Mouse (Mus musculus) heart, embryonic 14.5 days (tissue): Measurements from ENCODE around the gene Aif1l. TPM values are rescaled to one million over a fixed set of nuclear protein-coding genes. Genes with fewer than 3 reads are reported as not detected.

Experiments used
- ATAC-seq: fragments of 200-750 bp; cut with Nextera tagmentation; 2 replicates; pipeline ENCODE4 v1.8.0; 2017; ENCODE audit warnings: low read depth, moderate TSS enrichment; ENCODE audit not compliant: insufficient number of reproducible peaks, insufficient read depth, low FRiP score
- H3K27ac ChIP-seq, 2 experiments: fragments of 200-500 bp in 1 of 2; fragments of 300-500 bp in 1 of 2; sonication (generic) in 1 of 2; replicated peaks in 1 of 2; 2 replicates each; pipeline ENCODE4 v1.5.1; 2012 to 2014; ENCODE audit warnings: low read depth in 2 of 2, low read length in 2 of 2, control low read depth in 1 of 2, mild to moderate bottlenecking in 1 of 2, mixed read lengths in 1 of 2; ENCODE audit not compliant: control insufficient read depth in 1 of 2, insufficient read depth in 1 of 2
- H3K27me3 ChIP-seq: fragments of 300-500 bp; sonication (generic); 2 replicates; pipeline ENCODE4 v1.6.1; 2014; ENCODE audit warnings: mild to moderate bottlenecking, low read length, control low read depth; ENCODE audit not compliant: control insufficient read depth, insufficient read depth
- H3K36me3 ChIP-seq: fragments of 300-500 bp; sonication (generic); 2 replicates; pipeline ENCODE4 v1.6.1; 2014; ENCODE audit warnings: mild to moderate bottlenecking, control low read depth, low read length, mixed read lengths; ENCODE audit not compliant: control insufficient read depth, insufficient read depth
- H3K4me1 ChIP-seq, 2 experiments: fragments of 200-500 bp in 1 of 2; fragments of 300-500 bp in 1 of 2; sonication (generic) in 1 of 2; 2 replicates each; pipeline ENCODE4 v1.6.1; 2012 to 2014; ENCODE audit warnings: low read length in 2 of 2, control low read depth in 1 of 2, mixed read lengths in 1 of 2; ENCODE audit not compliant: control insufficient read depth in 2 of 2, insufficient read depth in 2 of 2
- H3K4me2 ChIP-seq: fragments of 300-500 bp; sonication (generic); 2 replicates; pipeline ENCODE4 v1.6.1; 2014; ENCODE audit warnings: mild to moderate bottlenecking, low read length
- H3K4me3 ChIP-seq, 2 experiments: fragments of 200-500 bp in 1 of 2; fragments of 300-500 bp in 1 of 2; sonication (generic) in 1 of 2; 2 replicates each; pipeline ENCODE4 v1.5.1; 2012 to 2014; ENCODE audit warnings: low read length in 2 of 2, mild to moderate bottlenecking in 2 of 2, control low read depth in 1 of 2, low read depth in 1 of 2, moderate library complexity in 1 of 2; ENCODE audit not compliant: control insufficient read depth in 1 of 2, insufficient read depth in 1 of 2
- H3K9ac ChIP-seq: fragments of 300-500 bp; sonication (generic); 2 replicates; pipeline ENCODE4 v1.6.1; 2014; ENCODE audit warnings: mild to moderate bottlenecking, low read length
- H3K9me3 ChIP-seq: fragments of 300-500 bp; sonication (generic); 2 replicates; pipeline ENCODE4 v1.6.1; 2016; ENCODE audit warnings: low read length, control low read depth; ENCODE audit not compliant: control insufficient read depth
- WGBS: fragments of 180-500 bp; shearing (Covaris S2); extraction: QIAGEN DNeasy Blood & Tissue Kit; methylation state at CpG from one replicate; pipeline ENCODE4 v1.1.7; 2014; 5-methylcytosine and 5-hydroxymethylcytosine counted together
- polyA plus RNA-seq: library from polyadenylated mRNA; unstranded; fragments of >200 nt; fragmentation: Nextera tagmentation; extraction: Ambion mirVana; gene quantifications from 2 replicates; pipeline ENCODE4 v1.2.1, GENCODE M21; 2014

The Aif1l gene
- polyA plus RNA-seq, 1 experiment from 2014 or later, result 72.7 TPM

DNA sequence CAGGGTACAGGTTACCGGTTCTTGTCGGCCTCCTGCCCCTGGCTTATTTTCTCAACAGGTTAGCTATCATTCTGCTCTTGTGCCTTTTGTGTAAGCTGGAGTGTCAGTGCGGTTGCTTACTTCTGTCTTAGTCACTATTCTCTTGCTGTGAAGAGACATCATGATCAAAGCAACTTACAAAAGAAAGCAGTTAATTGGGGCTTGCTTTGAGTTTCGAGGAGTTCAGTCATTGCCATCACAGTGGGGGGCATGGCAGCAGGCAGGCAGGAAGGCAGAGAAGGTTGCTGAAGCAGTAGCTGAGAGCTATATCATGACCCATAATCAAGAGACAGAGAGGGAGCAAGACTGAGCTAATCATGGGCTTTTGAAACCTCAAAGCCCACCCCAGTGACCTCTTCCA lies 15.4 kb upstream of the Aif1l start:
- H3K36me3 ChIP-seq, result no peaks in the 10 kb centered on the region
- H3K27ac ChIP-seq, result no peak overlapping the region
- H3K4me2 ChIP-seq, result no peak overlapping the region
- H3K9me3 ChIP-seq, result no peaks in the 10 kb centered on the region
- ATAC-seq, result no peak
- no peaks in the 10 kb centered on the region for H3K27me3 ChIP-seq
- no peak overlapping the region for H3K9ac ChIP-seq
- no peak overlapping the region for H3K4me3 ChIP-seq
- WGBS, result 50% methylated on average over 4 of the region's 4 CpGs
- H3K4me1 ChIP-seq, result peaks cover 2 to 3% of the 10 kb centered on the region in 2 experiments; a peak in 1 of 4 replicates

- Histone ChIP-seq H3K4me2 (no peak overlapping the region), H3K4me3 (no peak overlapping the region), H3K27me3 (no peaks in the 10 kb centered on the region), H3K27ac (no peak overlapping the region), H3K9ac (no peak overlapping the region), H3K9me3 (no peaks in the 10 kb centered on the region), H3K4me1 (peaks cover 2 to 3% of the 10 kb centered on the region in 2 experiments; a peak in 1 of 4 replicates), H3K36me3 (no peaks in the 10 kb centered on the region)
- 12% methylated on average over 4 of the region's 4 CpGs for WGBS
- ATAC-seq, result no peak
Measured at GRCm38 (mm10) chr2:31935054-31935453, 14.9 kb upstream of the Aif1l start.

GRCm38 (mm10) chr2:31938298-31938697 lies 11.6 kb upstream of the Aif1l start:
- no peak for ATAC-seq
- Histone ChIP-seq H3K4me2 (no peak overlapping the region), H3K9ac (no peak overlapping the region), H3K36me3 (no peaks in the 10 kb centered on the region), H3K9me3 (no peaks in the 10 kb centered on the region), H3K27ac (no peak overlapping the region), H3K4me3 (no peak overlapping the region), H3K4me1 (peaks cover 2 to 3% of the 10 kb centered on the region in 2 experiments; a peak in 1 of 4 replicates), H3K27me3 (no peaks in the 10 kb centered on the region)
- WGBS, result 91% methylated on average over 1 of the region's 1 CpGs

- no peak overlapping the region for H3K4me2 ChIP-seq
- no peak overlapping the region for H3K9ac ChIP-seq
- 63% methylated on average over 4 of the region's 4 CpGs for WGBS
- H3K36me3 ChIP-seq, result no peaks in the 10 kb centered on the region
- H3K27me3 ChIP-seq, result no peaks in the 10 kb centered on the region
- ATAC-seq, result no peak
- H3K4me3 ChIP-seq, result no peak overlapping the region
- H3K27ac ChIP-seq, result no peak overlapping the region
- no peaks in the 10 kb centered on the region for H3K9me3 ChIP-seq
- no peaks in the 10 kb centered on the region for H3K4me1 ChIP-seq
Measured at GRCm38 (mm10) chr2:31943011-31943410, 6.9 kb upstream of the Aif1l start.

DNA sequence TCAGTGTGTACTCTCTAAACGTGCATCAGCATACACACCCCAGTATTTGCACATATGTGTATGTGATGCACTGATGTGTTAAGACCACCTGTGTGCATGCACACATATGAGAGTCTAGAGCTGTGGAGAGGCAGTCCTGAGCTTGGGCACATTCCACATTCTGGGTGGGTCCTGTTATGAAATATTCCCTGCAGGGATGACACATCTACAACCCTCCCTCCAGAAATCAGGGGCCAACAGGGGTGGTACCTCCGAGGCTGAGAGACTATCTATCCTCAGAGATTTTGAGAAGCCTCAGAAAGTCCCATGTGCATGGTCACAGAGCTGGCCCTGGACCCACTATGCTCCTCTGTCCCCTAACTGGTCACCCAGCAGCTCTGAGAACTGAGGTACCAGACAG lies 4.4 kb upstream of the Aif1l start:
- H3K27me3 ChIP-seq, result peaks cover 4% of the 10 kb centered on the region; the same call in 1 of the 2 replicates
- no peak overlapping the region for H3K9ac ChIP-seq
- ATAC-seq, result no peak
- no peaks in the 10 kb centered on the region for H3K9me3 ChIP-seq
- 68% methylated on average over 2 of the region's 2 CpGs for WGBS
- H3K27ac ChIP-seq, result no peak overlapping the region
- H3K4me2 ChIP-seq, result no peak overlapping the region
- H3K4me3 ChIP-seq, result no peak overlapping the region
- H3K36me3 ChIP-seq, result no peaks in the 10 kb centered on the region
- H3K4me1 ChIP-seq, result peaks cover under 1 to 1% of the 10 kb centered on the region in 2 experiments; a peak in 2 of 4 replicates

GRCm38 (mm10) chr2:31948392-31948791 lies 1.5 kb upstream of the Aif1l start:
- no peak overlapping the region for H3K4me2 ChIP-seq
- WGBS, result 63% methylated on average over 6 of the region's 6 CpGs
- H3K9ac ChIP-seq, result no peak overlapping the region
- ATAC-seq, result no peak
- peaks cover 4% of the 10 kb centered on the region; the same call in 1 of the 2 replicates for H3K27me3 ChIP-seq
- H3K4me1 ChIP-seq, result peaks cover 18 to 27% of the 10 kb centered on the region in 2 experiments
- no peak overlapping the region for H3K4me3 ChIP-seq
- no peaks in the 10 kb centered on the region for H3K9me3 ChIP-seq
- H3K27ac ChIP-seq, result no peak overlapping the region
- no peaks in the 10 kb centered on the region for H3K36me3 ChIP-seq

GRCm38 (mm10) chr2:31948801-31949200 lies 1.1 kb upstream of the Aif1l start:
- H3K27me3 ChIP-seq, result peaks cover 4% of the 10 kb centered on the region; the same call in 1 of the 2 replicates
- H3K9me3 ChIP-seq, result no peaks in the 10 kb centered on the region
- 65% methylated on average over 6 of the region's 6 CpGs for WGBS
- H3K4me3 ChIP-seq, result no peak overlapping the region
- no peak overlapping the region for H3K9ac ChIP-seq
- no peak overlapping the region for H3K27ac ChIP-seq
- no peak for ATAC-seq
- H3K4me1 ChIP-seq, result peaks cover 20 to 31% of the 10 kb centered on the region in 2 experiments
- no peaks in the 10 kb centered on the region for H3K36me3 ChIP-seq
- H3K4me2 ChIP-seq, result no peak overlapping the region

DNA sequence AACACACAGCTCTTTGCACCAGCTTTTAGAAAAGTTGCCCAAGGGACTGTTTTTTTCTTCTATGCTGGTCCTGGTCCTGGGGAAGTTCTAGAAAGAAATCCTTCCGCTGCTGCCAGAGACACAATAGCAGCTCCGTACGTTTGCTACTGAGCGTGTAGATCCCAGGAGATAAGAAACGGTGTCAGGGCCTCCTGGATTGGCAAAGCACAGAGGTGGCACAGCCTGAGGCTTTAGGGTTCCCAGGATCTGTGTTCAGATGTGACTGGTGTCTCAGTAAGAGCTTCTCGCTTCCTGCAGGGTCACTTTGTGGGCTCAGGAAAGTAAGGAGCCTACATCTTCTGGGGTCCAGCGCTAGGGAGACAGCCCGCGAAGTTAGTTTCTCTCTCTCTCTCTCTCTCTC lies 1.0 kb downstream of the Aif1l start:
- Histone ChIP-seq H3K4me1 (peaks cover 33 to 45% of the 10 kb centered on the region in 2 experiments), H3K9me3 (no peaks in the 10 kb centered on the region), H3K27ac (no peak overlapping the region), H3K9ac (peak overlapping the region; percentile 80), H3K4me3 (peak overlapping the region; percentile 71 to 94), H3K4me2 (peak overlapping the region; percentile 92), H3K36me3 (no peaks in the 10 kb centered on the region), H3K27me3 (peaks cover 4% of the 10 kb centered on the region; the same call in 1 of the 2 replicates)
- ATAC-seq, result no peak
- 19% methylated on average over 9 of the region's 9 CpGs for WGBS
